Mouse (Mus musculus): Measurements from ENCODE around the gene Bcl3. TPM values are rescaled to one million over a fixed set of nuclear protein-coding genes. Genes with fewer than 3 reads are reported as not detected.

Gene Bcl3
- total RNA-seq, 2 experiments from 2014 or later: not detected

GRCm38 (mm10) chr7:19840371-19840770, 17.8 kb upstream of the Bcl3 start:
- ATAC-seq (replicated peaks; ENCODE audit: low FRiP score, low TSS enrichment, poor library complexity, severe bottlenecking): no peak

GRCm38 (mm10) chr7:19836843-19837242, 14.3 kb upstream of the Bcl3 start:
- no peak for ATAC-seq (replicated peaks; ENCODE audit: low FRiP score, low TSS enrichment, poor library complexity, severe bottlenecking)

GRCm38 (mm10) chr7:19834055-19834454, 11.5 kb upstream of the Bcl3 start:
- ATAC-seq (replicated peaks; ENCODE audit: low FRiP score, low TSS enrichment, poor library complexity, severe bottlenecking): no peak

GRCm38 (mm10) chr7:19831837-19832236, 9.3 kb upstream of the Bcl3 start:
- no peak for ATAC-seq (replicated peaks; ENCODE audit: low FRiP score, low TSS enrichment, poor library complexity, severe bottlenecking)

GRCm38 (mm10) chr7:19830682-19831156, 8.1 kb upstream of the Bcl3 start:
- ATAC-seq (replicated peaks; ENCODE audit: low FRiP score, low TSS enrichment, poor library complexity, severe bottlenecking): peak; percentile 93

GRCm38 (mm10) chr7:19829694-19830093, 7.1 kb upstream of the Bcl3 start:
- no peak for ATAC-seq (replicated peaks; ENCODE audit: low FRiP score, low TSS enrichment, poor library complexity, severe bottlenecking)

GRCm38 (mm10) chr7:19826756-19827155, 4.2 kb upstream of the Bcl3 start:
- ATAC-seq (replicated peaks; ENCODE audit: low FRiP score, low TSS enrichment, poor library complexity, severe bottlenecking): no peak

GRCm38 (mm10) chr7:19824182-19824973, 1.8 kb upstream of the Bcl3 start:
- ATAC-seq (replicated peaks; ENCODE audit: low FRiP score, low TSS enrichment, poor library complexity, severe bottlenecking): peak; percentile 81

GRCm38 (mm10) chr7:19823256-19824181, 949 bp upstream of the Bcl3 start:
- no peak; the same call in 1 of the 2 replicates for ATAC-seq (replicated peaks; ENCODE audit: low FRiP score, low TSS enrichment, poor library complexity, severe bottlenecking)

- ATAC-seq (replicated peaks; ENCODE audit: low FRiP score, low TSS enrichment, poor library complexity, severe bottlenecking): no peak
Observed at GRCm38 (mm10) chr7:19822193-19822592, 377 bp downstream of the Bcl3 start.

- no peak for ATAC-seq (replicated peaks; ENCODE audit: low FRiP score, low TSS enrichment, poor library complexity, severe bottlenecking)
Observed at GRCm38 (mm10) chr7:19821633-19822032, 937 bp downstream of the Bcl3 start.

- ATAC-seq (replicated peaks; ENCODE audit: low FRiP score, low TSS enrichment, poor library complexity, severe bottlenecking): no peak
Observed at GRCm38 (mm10) chr7:19820347-19821048, 2.1 kb downstream of the Bcl3 start.

- no peak for ATAC-seq (replicated peaks; ENCODE audit: low FRiP score, low TSS enrichment, poor library complexity, severe bottlenecking)
Observed at GRCm38 (mm10) chr7:19818875-19819274, 3.7 kb downstream of the Bcl3 start.

- ATAC-seq (replicated peaks; ENCODE audit: low FRiP score, low TSS enrichment, poor library complexity, severe bottlenecking): no peak
Observed at GRCm38 (mm10) chr7:19818440-19818839, 4.1 kb downstream of the Bcl3 start.

GRCm38 (mm10) chr7:19817382-19818105, 5.0 kb downstream of the Bcl3 start:
- peak; percentile 38 for ATAC-seq (replicated peaks; ENCODE audit: low FRiP score, low TSS enrichment, poor library complexity, severe bottlenecking)

- ATAC-seq (replicated peaks; ENCODE audit: low FRiP score, low TSS enrichment, poor library complexity, severe bottlenecking): peak; percentile 45
Observed at GRCm38 (mm10) chr7:19816224-19816771, 6.3 kb downstream of the Bcl3 start.

- ATAC-seq (replicated peaks; ENCODE audit: low FRiP score, low TSS enrichment, poor library complexity, severe bottlenecking): no peak
Observed at GRCm38 (mm10) chr7:19815296-19816223, 7.0 kb downstream of the Bcl3 start.
